Mouse (Mus musculus): ENCODE measurements at regions not wholly inside any gene's neighbourhood (a gene's known extent, or its start where the extent isn't known, plus 50 kb on each side); places are given as distances from the start of the nearest gene placed in this dataset.

- DNase-seq = peak; percentile 29
Observed at GRCm38 (mm10) chr1:27062311-27062710, 375.1 kb upstream of the 4931408C20Rik start.
